Mouse (Mus musculus) spleen, postnatal 10 days (tissue): Measurements from ENCODE around the gene Cdcp2.

Experiments
- DNase-seq, 2 experiments: peaks; one replicate each; pipeline ENCODE4 v3.0.0; 2021 to 2022; ENCODE audit warnings: low spot score in 2 of 2

The Cdcp2 gene

DNA sequence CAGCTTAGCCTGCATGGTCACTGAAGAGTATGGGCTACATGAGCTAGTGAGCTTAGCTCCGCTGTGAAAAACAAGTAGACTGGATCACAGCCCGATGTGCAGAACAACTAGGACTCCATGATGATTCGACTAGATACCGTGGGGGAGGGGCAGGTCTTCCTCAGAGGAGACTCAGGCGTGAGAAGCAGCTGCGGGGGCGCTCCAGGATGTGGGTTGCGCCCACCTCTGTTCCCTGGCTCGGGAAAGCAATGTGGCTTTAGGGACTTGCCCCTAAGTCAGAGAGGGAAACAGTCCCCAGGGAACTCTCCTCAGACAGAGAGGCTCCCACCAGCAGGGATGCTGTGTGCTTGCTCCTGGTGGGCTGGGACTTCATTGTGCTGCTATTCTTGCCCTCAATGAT lies 33.8 kb downstream of the Cdcp2 start:
- no peak for DNase-seq

DNA sequence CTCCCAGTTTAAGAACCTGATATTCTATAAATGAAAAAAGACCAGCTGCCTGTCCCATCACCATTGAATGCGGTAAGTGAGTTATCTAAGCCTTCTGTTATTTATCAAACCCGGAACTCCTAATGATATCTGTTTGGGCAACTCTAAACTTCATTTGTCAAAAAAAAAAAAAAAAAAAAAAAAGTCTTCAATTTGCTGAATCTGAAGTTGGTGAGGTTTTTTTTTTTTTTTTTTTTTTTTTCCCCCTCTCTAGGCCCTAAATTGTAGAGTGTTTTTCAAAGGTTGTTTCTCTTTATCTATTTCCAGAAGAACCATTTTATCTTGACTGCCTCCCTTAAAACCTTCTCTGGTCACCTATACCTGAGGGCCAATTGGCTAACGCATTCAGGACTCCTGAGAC lies 38.2 kb downstream of the Cdcp2 start:
- no peak for DNase-seq

DNA sequence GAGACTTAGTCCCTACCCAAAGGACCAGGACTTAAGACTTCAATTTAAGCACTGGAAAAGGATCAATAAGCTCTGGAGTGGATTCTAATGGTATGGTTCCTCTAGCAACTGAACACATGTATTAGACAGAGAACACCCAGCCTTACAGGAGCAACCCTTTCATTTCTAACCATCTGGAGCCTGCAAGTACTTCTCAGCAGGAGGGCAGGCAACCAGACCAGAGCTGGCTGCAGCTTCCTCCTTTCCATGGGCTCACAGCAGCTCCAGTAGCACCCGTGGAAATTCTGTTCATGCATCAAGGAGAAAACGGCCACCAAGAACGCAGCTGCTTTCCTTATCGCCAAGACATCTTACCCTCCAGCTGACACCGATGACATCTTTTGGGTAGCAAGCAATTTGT lies 39.0 kb downstream of the Cdcp2 start:
- DNase-seq, result no peak

DNA sequence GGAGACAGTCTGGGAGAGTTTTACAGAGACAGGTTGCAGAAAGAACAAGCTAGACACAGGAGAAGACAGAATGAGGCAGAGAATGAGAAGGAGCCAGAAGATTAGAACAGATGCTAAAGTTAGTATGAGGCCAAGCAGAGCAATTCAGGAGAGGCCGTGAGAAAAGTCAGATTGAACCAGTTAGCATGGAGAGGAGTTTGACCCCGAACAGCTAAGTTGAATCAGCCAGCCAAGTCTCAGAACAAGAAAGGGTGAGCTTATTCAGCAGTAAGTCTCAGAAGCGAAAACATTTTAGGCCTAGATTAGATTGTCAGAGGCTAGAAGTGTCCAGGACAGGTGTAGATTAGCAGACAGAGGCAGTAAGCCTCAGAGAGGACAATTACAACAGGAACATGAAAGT lies 39.8 kb downstream of the Cdcp2 start:
- no peak for DNase-seq

DNA sequence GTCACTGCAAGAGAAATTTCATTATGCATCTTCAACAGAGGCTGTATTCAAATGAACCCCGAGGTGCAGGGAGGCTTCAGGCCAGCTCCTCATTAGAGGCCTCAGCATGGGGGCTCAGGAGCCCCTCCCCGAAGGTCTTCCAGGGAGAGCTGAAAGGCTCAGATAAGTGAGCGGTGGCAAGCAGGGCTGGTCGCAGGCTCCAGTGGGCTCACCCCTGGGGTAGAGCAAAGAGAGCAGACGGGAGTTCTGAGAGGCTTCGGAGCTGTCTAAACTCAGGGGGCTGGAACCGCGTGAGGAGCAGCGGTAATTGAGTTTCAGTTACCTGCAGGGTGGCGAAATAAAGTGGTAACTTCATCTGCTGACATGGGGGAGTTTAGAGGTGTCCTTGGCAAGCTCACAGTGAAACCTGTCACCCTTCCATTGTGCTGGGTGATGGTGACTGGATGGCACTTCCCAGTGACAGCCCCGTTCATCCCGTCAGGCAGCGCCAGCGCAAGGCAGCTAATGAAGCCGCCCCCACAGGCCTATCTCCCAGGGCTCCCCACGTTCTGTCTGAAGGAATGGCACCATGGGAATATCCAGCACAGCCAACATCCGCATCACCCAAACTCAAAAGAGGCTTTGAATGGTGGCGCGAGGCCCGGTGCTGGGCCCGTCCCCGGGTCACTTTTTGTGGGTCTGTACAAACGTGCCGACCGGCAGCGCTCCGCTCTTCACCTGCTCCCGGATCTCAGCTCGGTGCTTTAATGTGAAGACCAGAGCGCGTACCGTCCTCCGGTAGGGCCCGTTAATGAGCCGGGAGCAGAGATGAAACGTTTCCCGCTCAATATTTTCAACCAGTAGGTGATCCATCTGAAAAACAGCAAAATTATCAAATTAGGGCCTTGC lies 42.5 kb downstream of the Cdcp2 start:
- no peak for DNase-seq

DNA sequence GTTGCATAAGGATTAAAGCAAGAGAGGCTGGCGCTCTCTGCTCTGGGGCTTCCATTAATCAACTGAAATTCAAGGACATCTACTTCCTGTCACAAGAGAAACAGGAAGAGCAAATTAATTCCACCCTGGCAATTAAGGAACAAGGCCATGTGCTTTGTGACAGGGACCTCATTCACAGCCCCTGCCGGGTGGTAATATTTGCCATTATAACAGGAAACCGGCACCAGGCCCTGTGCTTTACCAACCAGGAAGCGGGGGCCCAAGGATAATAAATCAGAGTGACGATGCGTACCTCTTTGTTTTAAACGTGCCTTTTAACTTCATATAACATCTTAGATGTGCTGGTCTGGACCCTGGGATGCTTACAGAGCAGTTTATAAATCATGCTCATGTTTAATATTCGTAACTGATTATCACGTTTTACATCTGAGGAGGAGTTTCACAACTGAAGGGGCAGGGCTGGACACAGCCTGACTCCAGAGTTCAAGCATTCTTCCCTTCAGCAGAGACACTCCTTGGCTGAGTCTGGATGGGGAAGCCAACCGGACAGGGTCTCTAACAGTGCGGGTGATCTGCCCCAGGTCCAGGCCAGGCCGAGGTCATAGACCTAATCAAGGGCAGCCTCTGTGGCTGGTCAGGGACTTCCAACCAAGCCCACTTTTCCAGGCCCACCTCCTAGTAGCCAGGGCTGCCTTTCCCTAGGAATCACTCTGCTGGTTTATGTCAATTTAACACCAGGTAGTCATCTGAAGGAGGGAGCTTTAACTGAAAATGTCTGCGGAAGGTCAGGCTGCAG lies 43.3 kb downstream of the Cdcp2 start:
- no peak for DNase-seq

DNA sequence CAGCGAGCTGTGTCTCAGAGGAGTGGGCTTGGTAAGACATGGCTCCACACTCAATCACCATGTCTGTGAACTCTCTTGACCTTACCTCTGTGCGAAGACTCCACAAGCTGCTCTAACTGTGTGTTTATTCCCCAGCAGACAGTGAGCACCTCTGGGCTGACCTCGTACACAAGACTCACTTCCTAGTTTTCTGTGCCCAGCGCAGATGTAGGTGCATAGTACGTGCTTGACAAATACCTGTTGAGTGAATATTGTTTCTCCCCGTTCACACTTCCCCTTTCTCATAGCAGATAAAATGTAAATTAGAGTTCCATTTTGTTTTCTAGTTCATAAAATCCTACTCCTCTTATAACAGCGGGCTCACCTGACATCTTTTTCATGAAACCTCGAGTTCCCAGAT lies 46.8 kb downstream of the Cdcp2 start:
- no peak for DNase-seq

DNA sequence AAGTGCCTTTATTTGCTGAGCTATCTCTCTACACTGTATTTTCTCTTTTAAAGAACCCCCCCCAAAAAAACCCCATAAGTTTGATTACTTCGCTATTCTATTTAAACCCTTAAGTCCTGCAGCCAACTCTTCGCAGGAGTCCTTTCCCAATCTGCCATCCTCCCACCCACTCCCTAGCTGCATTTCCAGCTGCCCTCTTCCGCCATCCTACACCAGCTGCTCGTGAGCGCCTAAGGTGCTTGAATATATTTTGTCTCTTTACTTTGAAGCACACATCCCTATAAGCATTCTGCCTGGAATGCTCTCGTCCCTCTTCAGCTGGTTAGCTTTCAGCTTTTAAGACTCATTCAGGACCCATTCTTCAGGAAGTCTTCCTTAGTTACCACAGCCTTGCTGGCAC lies 54.3 kb downstream of the Cdcp2 start:
- DNase-seq, result no peak

DNA sequence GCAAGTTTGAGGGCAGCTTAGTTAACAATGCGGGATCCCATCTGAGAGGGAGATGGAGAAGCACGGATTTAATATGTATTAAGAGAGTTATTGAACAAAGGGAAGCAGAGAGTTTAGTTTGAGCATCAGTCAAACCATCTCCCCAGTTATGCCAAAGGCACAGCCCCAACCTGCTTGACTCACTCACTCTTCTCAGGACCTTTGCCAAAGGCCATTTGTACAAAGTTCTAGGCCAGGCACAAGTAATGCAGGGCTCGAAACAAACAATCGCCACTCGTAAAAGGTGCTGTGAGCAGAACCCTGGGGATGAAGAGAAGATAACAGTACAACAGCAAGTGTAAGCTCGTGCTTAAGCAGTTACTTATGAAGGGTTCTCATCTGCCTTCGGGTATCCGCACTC lies 55.9 kb downstream of the Cdcp2 start:
- no peak for DNase-seq

DNA sequence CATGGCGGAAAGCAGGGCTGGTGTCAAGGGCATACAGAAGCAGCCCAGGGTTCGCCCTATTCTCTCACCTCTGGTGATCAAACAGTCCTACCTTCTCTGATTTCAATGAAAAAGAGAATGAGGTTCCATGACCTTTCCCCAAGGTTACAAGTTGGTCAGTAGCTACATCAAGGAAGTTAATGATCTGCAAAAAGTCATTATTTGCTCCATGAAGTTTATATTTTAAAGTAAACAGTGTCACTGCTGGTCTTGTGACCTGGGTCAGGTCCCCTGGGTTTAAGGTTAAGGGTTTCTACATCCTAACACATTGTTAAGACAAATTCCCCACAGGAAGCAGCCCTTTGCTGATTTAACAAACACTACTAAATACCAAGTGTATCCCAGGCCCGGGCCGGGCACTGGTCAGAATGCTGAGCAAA lies 60.3 kb downstream of the Cdcp2 start:
- DNase-seq, result no peak

DNA sequence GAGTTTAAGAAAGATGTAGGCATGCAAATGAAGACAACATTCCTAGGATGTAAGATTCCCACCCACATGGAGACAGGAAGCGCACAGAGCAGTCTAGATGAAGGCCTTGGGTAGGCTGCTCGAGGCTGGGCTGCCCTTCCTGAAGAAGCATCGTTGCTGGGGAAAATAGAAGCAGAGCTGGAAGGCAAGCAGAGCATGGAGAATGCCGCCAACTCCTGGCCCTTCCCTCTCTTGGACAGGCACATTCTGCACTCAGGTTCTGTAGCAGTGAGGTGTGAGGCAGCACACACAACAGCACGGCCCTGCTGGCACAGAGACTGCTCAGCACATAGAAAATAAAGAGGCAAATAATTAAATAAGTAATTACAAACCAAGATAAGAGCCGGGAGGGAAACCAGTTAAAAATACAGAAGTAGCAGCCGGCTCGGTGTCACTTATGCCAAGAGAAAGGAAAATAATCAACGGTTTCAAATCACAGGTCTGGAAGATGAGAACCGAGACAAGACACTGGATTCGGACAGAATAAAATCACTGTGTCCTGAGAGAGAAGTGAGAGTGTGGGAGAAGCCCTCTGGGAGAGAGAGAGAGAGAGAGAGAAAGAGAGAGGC lies 62.6 kb downstream of the Cdcp2 start:
- no peak for DNase-seq

DNA sequence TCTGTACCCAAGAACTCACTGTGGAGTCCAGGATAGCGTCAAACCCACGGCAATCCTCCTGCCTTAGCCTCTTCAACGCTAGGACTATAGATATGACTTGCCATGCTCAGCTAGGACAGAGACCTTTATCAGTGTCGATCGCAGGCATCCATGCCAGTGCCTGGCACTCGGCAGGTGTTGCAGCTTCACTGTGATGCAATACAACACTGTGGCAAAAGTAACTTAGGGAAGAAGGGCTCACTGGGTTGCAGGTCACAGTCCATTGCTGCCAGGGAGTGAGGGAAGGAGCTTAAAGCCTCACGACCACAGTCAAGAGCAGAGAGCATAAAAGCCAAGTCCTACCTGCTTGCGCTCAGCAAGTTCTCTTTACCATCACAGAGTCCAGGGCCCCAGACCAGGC lies 63.5 kb downstream of the Cdcp2 start:
- no peak for DNase-seq
